Mouse (Mus musculus) lung, postnatal 25 days (tissue): Measurements from ENCODE around the gene Ccdc43.
"Not testable (repeated sequence)": the region's sequence is repeated elsewhere in the genome, so short reads cannot be mapped to it uniquely, and the experiment has no call there.

Experiments
- DNase-seq: peaks from one replicate; pipeline ENCODE4 v3.0.0; 2022; ENCODE audit warnings: low spot score

Ccdc43 gene

DNA sequence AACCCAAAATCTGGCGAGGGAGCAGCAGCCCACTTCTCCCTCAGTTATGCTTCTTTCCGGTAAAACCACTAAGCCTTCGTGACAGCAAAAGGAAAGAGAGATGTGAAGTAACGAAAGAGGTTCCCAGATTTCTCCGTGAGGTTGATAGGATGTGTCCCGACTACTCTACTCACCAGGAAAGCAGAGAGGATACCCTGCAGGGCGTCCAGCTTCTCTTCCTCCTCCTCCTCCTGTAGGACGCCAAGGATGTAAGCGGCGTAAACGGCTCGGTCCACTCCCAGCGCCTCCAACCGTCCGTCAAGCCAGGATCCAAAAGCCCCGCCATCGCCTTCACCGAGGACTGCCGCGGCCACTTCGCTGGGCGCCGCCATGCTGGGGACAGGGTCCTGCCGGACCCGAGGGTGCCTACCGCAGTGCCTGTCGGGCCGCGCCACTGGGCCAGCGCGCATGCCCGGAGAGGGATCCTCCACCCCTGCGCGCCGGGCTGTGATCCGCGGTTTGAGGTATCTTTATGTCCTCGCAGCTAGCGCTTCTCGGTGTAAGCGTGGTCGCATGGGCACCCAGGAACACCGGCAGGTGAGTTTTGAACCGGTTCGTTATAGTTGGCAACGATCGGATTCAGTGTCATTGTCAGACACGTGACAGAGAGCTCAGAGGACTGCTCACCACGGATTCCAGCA is at the start of gene Ccdc43:
Ccdc43 (minus strand) TSS at position 445 of the 680 bp plus-strand sequence.
- peak; percentile 84 for DNase-seq

DNA sequence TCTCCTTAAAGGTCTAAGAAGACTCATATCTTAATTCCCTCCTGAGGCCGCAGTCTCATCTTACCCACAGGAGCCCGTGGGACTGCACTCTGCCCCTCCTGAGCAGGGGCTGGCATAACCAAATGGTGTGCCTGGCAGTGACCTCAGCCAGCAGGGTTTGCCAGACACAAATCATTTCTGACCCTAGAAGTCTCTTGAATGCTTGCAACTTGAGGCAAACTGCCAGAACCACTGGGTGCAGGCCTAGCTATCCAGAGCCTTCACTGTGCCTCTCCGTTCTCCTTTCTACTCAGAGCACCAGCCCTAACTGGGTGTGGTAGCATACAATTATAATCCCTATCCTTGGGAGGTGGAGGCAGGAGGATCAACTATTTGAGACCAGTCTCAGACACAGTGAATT is 47.2 kb upstream of the Ccdc43 start:
- no peak for DNase-seq

DNA sequence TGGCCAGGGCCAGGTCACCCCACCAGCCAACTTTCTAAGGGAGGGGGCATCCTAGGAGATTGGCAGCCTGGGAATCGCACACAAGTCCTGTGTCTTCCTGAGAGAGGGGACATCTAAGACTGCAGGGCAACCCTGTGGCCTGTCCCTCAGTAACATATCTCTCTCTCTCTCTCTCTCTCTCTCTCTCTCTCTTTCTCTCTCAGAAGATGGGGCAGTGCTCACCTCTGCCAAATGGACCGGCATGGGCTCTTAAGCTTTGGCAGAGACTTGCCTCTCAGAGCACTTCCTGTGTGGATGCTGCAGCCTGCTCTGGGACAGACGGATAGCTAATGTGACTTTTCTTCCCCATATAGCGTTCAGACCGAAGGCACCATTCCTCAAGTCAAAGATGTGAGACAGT is 45.3 kb upstream of the Ccdc43 start:
- no peak for DNase-seq

DNA sequence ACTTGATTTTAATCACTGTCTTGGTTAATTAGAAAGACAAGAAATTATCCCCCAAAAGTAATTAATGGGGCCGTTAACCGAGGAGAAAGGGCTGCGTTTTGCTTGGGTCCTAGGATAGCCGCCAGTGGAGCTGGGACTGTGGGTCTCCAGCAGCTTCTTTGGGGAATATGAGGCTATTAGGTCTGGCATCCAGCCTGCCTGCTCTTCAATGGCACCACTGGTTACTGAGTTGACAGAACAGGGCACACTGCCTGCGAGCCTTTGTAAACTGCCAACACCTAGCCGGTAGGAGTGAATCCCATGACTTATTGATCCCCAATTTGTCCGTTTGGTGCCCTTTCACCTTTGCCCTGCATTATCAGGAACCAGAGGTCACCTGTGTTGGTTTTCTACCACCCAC is 44.5 kb upstream of the Ccdc43 start:
- DNase-seq, result no peak

DNA sequence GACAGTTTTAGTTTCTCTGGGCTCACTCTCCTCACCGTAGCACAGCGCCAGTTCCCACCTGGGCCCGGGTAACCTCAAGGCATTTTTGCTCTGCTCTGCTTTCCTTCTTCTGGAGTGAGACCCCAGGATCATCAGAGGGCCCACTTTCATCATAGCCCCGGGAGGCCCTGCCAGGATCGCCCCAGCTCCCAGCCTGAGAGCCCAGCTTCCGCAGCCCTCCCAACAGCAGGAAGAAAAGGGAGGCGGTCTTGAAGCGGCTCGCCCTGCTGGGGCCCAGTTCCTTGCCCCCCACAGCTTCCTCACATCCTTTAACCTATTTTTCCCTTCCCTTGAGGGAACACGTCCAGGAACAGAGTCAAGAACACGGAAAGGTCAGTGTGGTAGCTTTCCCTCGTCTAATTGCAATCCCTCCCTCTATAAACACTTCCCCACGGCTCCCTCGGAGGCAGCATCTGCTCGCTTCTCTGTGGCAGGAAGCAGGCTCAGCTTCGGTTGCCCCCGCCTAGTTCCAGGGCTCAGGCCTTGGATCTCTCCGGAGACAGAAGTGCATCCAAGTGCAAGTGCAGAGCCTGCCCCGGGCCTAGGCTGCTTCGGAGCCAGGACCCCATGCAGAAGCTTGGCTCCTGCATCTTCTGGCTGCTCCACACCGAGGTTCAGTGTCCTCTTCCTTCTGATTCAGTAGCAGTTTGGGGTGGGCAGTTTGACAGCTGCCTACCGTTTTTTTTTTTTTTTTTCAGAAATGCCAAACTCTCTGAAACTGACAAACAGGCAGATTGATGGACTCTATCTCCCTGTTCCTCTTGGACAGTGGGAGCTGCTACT is 43.8 kb upstream of the Ccdc43 start:
- no peak for DNase-seq

DNA sequence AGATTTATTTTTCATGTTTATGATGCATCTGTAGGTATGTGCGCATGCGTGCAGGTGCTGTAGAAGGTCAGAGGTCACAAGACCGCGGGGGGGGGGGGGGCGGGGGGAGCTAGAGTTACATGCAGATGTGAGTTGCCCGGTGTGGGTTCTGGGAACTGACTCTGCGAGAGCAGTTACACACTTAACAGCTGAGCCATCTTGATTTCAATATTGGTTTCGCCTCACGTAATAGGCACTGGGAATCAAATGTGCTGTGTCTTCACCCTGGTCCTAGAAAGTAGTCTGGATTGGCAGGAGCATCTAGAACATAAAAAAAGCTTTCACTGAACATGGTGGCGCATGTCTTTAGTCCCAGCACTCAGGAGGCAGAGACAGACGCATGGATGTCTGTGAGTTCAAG is 43.1 kb upstream of the Ccdc43 start:
- no peak for DNase-seq

DNA sequence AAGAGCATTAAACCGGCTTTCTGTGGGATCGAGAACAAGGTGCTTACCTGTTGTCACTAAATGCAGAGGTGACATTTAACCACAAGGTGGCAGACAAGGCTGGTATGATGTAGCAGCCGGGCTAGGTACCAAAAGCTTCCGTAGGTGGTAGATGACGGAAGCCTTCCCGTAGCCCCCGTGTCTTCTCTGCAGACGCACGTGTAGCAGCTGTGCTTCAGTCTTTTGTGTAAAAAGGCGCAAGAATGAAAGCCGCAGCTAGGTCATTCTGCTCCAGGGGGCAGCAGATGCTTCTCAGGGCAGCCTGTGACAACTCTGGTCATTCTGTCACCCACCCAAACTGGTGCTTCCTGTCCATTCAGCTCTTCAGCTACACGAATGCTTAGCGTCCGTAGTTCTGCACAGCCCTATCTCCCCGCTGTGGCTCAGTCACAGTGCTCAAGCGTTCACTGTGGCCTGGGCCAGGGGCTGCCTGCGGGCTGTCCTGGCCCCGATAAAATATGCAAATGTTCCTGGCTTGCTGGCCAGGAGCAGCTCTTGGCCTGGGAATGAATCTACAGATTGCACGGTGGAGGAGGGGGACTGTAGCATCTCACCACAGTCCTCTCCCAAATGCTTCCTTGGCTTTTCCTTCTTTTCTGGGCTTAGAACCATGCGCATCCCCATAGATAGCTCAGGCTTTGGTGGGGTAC is 41.8 kb upstream of the Ccdc43 start:
- DNase-seq, result peak; percentile 31

DNA sequence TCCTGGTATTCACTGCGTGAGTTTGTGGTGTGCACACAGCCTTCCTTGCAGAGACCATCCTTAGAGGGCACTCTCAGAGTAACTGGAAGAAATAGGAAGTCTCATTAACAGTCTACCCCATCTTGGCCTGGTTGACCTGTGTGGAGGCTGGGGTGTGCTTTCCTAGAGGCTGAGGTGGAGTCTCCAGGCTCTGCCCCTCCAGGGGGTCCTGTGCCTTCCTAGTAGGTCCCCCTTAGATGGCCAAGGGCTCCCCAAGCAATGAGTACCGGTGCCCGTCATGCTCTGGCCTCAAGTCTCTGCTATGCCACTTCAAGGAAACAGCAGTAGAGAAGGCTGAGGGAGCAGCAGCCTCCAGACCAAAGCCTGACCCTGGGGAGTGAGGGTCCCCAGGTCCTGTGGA is 40.5 kb upstream of the Ccdc43 start:
- no peak for DNase-seq

DNA sequence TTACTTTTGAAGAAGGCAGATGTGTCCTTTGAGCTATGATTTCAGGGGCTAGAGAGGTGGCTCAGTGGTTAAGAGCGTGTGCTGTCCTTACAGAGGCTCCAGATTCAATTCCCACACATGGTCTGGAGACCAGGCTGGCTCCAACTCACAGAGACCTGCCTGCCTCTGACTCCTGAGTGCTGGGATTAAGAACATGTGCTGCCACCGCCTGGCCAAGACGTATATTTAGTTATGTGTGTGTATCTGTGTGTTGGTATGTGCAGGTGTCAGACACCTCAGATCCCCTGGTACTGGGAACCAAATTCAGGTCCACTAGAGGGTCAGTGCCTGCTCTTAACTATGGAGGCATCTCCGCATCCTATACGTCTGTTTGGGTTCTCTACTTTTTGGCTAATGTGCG is 37.4 kb upstream of the Ccdc43 start:
- DNase-seq, result no peak

DNA sequence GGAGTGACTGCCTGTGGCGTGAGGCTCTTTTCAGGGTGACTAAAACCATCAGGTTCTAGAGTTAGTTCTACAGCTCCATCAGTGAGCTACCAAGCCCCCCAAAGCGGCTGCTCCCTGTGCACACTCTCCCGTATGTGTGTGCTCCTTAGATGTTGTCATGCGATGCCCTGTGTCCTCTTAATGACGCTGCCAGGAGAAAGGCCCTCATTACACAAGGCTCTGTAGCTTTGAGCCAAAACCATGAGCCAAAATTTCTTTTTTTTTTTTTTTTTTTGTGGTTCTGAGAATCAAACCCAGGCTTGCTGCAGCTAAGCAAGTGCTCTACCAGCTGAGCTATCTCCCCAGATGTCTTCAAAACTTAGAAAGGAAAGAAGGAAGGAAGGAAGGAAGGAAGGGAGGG is 35.6 kb upstream of the Ccdc43 start:
- no peak for DNase-seq

DNA sequence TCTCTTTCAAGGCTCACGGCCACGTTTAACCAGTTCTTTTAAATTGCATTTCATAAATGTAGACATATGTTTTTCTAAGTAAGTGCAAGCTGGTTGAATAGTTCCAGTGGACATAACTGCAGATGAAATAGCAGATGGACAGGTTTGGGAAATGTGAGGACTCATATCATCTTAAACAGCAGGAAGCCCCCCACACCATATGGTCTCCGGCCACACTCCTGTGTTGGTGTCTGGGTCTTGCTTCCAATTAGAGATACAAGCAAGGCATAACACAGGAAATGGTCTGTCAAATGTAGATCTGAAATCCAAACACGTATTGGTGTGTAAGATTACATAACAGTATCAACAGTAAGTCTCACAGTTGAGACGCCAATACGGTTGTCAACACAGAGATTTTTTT is 33.8 kb upstream of the Ccdc43 start:
- no peak for DNase-seq

DNA sequence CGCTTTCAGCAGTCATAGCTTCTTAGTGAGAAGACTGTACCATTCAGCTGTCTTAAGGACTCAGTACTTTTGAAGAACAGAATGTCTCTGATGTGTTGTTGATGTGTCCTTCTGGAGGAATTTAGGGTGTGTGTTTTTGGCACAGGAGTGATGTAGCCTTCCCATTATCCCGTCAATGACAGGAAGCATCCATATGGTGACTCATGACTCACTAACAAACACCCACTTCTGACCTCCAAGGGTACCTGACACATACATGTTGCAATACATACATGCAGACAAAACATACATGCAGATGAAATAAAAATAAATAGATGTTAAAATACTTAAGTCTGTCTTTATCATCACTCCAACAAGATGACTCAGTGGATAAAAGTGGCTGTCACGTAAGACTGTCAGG is 32.3 kb upstream of the Ccdc43 start:
- DNase-seq, result no peak

DNA sequence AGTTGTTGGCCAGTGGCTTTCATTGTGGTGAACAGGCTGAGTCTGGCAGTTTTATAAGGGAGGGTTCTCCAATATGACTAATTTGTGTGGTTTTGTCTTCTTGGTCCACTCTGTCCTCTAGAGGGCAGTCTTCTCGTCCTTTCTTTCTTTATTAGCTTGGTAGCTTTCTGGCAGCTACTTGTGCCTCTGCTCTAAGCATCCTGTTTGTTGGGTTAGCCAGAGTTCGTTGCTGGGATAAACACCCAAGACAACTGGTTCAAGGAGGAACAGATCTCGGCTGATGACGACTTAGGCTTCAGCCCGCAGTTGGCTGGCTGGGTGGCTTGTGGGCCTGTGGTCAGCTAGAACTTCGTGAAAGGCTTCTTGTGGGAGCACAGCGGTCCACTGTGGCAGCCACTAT is 31.0 kb upstream of the Ccdc43 start:
- peak; percentile 51 for DNase-seq

DNA sequence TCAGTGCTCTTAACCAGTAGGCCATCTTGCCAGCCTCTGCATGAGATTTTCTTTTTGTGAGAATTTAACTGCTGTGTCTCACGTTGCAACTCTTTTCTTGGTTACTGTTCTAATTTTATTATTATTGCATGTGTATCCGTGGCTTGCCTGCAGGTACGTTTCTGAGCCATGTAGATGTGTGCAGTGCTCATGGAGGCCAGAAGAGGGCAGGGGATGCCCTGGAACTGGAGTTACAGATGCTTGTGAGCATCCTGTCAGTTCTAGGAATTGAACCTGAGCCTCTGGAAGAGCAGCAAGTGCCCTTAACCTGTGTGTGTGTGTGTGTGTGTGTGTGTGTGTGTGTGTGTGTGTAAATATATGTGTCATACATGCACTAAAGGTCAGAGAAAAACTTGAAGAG is 28.0 kb upstream of the Ccdc43 start:
- no peak for DNase-seq

DNA sequence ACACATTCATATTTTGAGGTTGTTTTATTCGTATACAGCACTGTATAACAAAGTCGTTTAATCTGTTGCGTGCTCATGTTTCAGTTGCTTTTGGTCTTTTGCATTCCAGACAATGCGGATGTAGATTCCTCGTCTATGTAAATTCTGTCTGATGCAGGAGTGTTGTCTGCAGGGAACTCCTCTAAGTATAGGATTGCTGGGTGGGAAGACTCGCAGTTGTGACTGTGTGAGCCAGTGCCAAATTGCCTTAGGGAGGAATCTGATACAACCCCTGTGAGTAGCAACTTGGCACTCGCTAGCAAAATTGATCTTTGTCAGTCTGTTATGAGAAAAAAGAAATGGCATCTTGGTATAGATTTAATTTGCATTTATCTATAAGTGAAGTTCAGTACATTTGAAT is 18.6 kb upstream of the Ccdc43 start:
- DNase-seq, result no peak

DNA sequence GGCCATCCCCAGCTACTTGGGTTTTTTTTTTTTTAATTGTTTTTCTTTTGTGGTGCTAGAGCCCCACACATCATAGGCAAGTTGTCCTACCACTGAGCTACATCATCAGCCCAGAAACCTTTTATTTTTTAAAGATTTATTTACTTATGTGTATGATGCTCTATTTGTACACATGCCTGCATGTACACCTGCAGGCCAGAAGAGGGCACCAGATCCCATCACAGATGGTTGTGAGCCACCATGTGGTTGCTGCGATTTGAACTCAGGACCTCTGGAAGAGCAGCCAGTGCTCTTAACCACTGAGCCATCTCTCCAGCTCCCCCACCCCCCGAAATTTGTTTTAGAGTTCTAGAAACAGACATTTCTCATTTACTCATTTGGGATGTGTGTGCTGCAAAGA is 17.0 kb upstream of the Ccdc43 start:
- not testable (repeated sequence) for DNase-seq

DNA sequence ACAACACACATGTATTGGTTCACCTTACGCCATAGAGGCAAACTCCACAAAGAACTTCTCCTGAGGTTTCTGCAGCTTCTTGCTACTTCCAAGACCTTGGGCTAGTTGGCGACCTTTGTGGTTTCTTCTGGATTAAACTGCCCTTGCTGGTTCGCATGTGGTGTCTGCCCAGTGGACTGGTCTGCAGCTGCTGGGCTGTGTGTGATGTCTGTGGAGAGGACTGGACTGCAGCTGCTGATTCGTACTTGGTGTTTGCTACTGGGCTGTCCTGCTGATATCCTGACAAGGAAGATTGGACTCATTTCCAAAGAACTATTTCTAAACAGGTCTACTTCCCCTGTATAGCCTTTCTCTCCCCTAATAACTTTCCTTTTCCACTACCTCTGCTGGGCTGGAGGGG is 14.8 kb upstream of the Ccdc43 start:
- DNase-seq, result no peak

DNA sequence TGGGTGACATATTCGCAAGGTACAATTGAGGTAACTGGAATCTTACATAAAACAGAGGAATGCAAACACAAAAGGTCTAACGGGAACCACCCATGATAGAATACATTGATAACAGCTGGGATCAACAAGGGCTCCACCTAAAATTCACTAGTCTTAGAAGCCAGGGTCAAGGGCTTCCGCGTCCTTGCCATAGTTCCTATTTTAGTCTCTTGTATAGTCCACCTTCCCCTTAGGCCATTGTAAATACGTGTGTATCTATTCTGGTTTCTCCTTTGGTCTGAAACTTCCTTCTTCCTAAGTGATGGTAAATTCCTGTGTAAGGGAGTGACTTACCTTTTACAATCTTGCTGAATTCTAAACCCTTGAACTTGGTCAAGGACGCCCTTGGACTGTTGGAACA is 4.6 kb upstream of the Ccdc43 start:
- DNase-seq, result not testable (repeated sequence)

DNA sequence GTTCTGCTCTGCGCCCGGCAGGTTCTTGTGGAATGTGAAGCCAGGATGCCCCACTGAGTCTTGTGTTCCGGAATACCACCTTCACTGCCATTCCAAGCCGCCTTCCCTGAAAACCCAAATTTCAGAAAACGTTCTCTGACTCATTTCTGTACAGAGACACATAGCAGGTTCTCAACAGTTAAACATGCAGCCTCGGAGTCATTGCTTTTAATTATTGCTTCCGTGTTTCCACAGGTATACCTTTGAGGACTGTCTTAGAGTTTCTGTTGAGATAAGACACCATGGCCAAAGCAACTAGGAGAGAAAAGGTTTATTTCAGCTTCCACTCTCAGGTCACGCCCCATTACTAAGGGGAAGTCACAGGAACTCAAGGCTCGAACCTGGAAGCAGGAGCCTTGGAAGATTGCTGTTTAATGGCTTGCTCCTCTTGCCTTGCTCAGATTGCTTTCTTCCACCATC is 465 bp upstream of the Ccdc43 start:
- DNase-seq, result no peak

DNA sequence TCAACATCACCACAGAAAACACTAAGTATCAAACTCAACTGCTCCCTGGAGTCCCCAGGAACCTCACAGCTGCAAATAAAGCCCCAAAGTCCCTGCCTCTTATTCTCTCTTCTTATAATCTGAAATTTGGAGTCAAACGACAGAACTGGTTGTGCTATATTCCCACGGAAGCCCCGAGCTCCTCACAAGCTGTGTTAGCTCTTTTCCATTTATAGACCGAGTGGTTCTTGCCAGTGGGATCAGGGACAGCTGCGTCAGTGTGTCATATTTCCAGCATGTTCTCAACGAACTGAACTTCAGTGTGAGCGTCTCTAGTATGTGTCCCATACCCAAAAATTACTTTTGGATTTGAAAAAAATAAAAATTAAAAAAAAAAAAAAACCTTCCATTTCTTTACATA is 2.3 kb downstream of the Ccdc43 start:
- DNase-seq, result no peak

DNA sequence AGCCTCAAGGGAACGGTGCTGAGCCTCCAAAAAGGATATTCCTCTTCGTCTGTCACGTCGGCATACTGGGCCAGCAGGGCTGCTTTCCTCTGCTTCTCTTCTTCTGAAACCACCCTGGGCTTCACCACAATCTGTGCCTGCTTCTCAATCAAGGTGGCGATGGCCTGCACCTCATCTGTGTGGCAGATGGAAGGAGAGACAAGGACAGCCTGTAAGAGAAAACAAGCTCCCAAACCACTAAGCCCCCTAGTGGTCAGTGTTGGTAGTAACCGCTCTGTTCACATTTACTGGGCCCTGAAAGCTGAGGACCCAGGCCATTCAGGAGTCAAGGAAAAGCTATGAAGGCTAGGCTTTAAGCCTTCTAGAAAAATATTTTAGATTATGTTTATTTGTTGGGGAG is 7.4 kb downstream of the Ccdc43 start:
- DNase-seq, result peak; percentile 61

DNA sequence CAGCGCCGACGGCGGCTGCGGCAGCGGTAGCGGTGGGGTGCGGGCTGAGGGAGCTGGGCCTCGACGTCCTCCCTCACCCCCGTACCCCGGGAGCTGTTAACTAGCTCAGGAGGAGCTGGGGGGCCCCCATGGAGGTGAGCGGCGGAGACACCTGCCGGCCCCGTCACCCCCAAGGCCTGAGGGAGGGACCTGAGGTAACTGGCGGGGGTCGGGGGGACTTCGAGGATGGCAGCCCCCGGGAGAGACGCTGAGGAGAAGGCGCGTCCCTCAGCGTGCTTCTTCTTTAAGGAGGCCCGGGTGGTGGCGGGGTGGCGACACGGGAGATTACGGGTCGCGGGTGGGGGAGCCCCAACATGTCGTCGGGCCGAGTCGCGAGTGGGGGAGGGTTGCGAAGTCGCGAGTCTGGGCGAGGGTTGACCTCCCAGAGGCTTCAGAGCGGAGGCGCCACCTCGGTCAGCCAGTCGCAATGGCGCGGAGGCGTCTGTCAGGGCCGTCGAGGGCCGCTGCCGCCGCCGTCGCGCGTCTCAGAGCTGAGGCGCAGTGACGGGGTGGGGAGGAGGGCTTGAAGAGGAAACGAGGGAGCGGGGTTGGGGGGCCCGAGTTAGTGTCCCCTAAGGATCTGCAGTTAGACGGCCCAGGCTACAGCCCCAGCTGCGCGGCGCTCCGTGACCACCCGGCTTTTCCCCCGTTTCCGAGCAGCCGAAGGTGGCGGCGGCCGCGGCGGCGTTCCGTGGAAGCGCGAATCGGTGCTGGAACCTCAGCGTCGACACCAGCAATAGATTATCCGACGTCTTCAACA is 31.7 kb downstream of the Ccdc43 start:
- DNase-seq, result no peak
